Mouse (Mus musculus) adrenal gland, postnatal 25 days (tissue): Measurements from ENCODE around the gene Mybpc2. TPM values are rescaled to one million over a fixed set of nuclear protein-coding genes. Genes with fewer than 3 reads are reported as not detected.

Experiments used
- DNase-seq: peaks from one replicate; pipeline ENCODE4 v3.0.0; 2021; ENCODE audit warnings: mixed read lengths
- long read RNA-seq: library from polyadenylated mRNA; stranded (forward); transcript quantifications from one replicate; pipeline ENCODE4 v2.0.0, GENCODE M21; 2021
- total RNA-seq: library from RNA; stranded (reverse); gene quantifications from 2 replicates; pipeline ENCODE4 v1.2.3, GENCODE M21; 2021

Gene Mybpc2
- total RNA-seq = not detected in 2 replicates
- long read RNA-seq = 0 reads

DNA sequence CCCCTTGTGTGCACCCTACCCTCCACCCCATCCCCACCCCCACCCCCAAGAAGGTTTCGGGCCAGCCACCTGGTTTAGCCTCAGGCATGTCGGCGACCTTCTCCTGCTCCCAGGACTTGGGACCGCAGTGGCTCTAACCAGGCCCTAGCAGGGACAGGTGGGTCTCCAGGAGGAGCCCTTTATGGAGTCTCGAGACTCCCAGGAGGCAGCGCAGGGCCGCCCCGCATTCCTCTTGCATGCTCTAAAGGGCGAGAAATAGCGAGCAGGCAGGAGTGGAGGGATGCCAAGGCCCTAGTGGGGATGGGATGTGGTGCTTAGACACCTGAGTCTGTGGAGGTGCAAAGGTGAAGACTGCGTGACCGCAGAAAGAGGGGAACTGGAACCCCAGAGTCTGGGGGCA is at the start of gene Mybpc2:
Gene Mybpc2 (minus strand): TSS at position 155 of the 400 bp plus-strand sequence.
- no peak for DNase-seq

GRCm38 (mm10) chr7:44572956-44573484 is 48.6 kb upstream of the Mybpc2 start:
- DNase-seq = no peak

DNA sequence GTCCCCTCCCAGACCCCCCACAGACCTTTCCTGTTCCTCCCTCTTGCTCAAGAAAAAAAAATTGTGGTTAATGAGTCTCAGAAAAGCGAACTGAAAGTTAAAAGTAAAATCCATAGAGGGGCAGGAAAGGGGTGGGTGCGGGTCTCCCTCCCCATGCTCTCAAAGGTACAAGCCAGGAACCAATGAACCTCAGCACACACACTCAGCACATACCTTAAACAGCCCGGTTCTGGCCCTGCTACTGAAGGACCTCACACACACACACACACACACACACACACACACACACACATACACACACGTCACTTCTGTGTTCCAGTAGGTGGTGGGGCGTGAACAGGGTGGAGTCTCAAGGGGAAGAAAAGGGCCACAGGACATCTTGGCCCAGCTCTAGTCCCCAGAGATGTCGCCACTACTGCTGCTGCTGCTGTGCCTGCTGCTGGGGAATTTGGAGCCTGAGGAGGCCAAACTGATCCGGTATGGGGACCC is 47.8 kb upstream of the Mybpc2 start, which contains the start of gene Napsa:
Gene Napsa (plus strand): TSS at position 168 of the 489 bp plus-strand sequence.
- no peak for DNase-seq

DNA sequence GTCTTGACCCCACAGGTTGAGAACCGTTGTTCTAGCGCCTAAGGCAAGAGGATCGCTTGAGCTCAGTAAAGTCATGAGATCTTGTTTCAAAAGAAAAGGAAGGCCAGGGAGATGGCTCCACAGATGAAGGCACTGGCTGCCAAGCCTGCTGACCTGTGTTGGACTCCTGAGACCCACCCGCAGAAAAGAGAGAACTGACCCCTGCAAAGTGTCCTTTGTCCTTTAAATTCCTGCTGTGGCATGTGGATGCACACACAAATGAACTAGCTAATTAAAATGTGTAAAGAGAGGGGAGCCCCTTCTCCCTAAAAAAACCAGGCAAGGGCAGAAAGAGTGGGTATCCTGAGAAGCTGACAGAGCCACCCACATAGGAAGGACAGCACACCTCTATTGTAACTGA is 47.4 kb upstream of the Mybpc2 start:
- no peak for DNase-seq

- no peak for DNase-seq
Observed at GRCm38 (mm10) chr7:44570989-44571388, 46.5 kb upstream of the Mybpc2 start.

- DNase-seq = no peak
Observed at GRCm38 (mm10) chr7:44568803-44569202, 44.3 kb upstream of the Mybpc2 start.

DNA sequence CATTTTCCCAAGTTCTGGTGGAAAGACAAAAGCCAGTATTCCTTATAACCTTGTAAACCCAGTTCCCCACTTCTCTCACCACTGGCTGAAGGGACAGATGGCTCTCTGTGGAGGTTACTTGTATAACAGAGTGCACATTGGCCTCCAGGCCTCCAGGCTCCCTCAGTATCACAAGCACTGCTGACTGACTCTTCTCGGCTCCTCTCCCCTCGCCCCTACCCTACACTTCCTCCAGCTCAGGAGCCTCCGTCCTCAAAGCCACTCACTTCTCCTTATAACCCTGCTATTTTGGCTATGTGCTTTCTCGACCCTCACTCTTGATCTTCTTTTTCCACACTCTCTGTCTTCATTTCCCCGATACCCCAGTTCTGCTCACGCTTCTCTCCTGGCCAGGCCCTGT is 41.0 kb upstream of the Mybpc2 start:
- no peak for DNase-seq

DNA sequence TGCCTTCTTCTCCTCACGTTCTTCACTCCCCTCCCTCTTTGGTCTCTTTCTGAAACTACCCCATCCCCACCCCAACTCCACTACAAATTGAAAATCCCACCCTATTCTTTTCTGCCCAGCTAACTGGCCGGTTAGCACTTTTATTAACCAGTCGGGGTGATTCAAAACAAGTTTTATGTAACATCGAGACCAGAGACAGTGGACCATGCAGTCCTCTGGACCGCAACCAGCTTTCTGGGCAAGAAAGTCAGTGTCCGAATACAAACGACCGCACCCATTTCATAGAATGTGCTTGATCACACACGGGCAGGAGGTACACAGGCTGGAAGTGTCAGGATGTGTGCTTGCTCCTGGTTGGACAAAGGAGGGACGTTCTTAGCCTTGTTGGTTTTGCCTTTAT is 40.0 kb upstream of the Mybpc2 start:
- DNase-seq = no peak

DNA sequence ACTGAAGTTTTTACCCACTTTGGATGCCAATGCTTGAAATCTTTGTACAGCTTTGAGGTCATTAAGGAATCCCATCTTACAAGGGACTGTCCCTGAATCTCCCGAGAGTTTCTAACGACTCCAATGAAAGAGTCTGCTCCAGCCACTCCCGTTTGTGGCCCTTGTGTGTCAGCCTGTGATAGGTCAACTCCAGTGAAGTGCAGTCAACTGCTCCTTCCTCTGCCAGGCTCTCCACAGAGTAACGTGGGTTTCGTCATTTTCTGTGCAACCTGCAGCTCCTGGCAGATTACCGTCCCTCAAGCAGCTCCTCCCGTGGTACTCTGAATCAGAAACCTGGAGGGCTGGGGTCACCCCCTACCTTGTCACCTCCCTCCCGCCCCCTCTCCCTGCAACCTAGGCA is 38.8 kb upstream of the Mybpc2 start:
- DNase-seq = no peak

GRCm38 (mm10) chr7:44560435-44561400 is 36.3 kb upstream of the Mybpc2 start:
- DNase-seq = peak; percentile 74

GRCm38 (mm10) chr7:44557629-44558028 is 33.2 kb upstream of the Mybpc2 start:
- no peak for DNase-seq

DNA sequence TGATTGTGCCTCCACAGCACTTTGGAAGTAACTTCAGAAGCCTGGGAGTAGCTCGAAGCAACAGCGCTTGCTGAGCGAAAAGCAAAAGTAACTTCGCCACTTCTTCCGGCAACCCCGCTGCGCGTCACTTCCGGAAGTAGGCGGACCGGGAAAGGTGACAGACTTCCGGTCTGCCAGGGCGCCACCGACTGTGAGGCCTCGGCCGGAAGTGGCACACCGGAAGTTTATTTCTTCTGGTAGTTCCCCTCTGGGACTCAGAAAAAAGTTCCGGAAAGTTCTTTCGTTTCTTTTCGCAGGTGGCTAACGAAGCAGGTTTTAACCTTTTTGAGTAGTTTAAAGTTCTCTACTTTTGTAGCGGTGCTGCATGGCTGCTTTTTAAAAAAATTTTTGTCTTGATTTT is 29.4 kb upstream of the Mybpc2 start, which contains the start of gene Nr1h2:
Gene Nr1h2 (minus strand): TSS at position 126 of the 400 bp plus-strand sequence.
- DNase-seq = peak; percentile 95

DNA sequence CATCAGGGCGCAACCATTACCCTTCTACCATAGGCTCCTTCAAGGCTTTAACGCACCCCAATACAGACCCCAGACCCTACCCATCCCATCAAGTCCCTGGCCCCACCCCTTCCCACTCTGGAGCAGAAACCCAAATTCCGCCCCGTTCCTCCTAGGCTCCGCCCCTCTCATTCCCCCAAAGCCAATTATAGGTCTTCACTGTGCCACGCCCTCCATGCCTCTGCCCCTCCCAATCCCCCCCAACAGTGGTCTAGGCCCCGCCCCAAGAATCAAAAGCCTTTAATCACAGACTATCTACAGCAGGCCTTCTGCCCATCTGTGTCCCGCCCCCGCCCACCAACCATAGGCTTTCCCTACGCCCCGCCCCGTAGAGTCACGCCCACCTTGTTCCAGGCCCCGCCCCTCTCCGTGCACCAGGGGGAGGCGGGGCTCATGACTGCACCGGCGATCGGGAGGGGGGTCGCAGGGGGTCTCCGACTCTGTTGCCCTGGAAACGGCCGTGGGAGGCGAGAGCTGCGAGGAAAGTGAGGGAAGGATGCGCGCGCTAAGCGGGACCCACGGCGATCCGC is 28.8 kb upstream of the Mybpc2 start:
- DNase-seq = peak; percentile 85

- no peak for DNase-seq
Observed at GRCm38 (mm10) chr7:44552141-44552908, 27.9 kb upstream of the Mybpc2 start.

DNA sequence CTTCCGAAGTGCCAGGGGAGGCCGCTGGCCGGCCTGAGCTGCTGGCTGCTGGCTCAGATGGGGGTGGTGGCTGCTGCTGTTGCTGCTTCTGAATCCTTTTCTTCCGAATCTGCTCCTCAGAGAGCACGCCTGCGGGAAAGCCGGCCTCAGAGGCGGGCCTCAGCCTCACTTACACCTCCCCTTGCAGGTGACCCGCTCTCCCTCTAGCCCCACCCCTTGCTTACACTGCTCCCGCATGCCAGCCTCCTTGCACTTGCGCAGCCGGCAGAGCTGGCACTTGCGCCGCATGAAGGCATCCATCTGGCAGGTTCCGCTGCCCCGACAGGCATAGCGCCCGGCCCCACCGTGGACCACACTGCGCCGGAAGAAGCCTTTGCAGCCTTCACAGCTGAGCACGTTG is 27.3 kb upstream of the Mybpc2 start:
- DNase-seq = no peak

GRCm38 (mm10) chr7:44551301-44551700 is 26.8 kb upstream of the Mybpc2 start:
- no peak for DNase-seq

- DNase-seq = no peak
Observed at GRCm38 (mm10) chr7:44550409-44550678, 25.9 kb upstream of the Mybpc2 start.

GRCm38 (mm10) chr7:44549621-44550408 is 25.4 kb upstream of the Mybpc2 start:
- no peak for DNase-seq

DNA sequence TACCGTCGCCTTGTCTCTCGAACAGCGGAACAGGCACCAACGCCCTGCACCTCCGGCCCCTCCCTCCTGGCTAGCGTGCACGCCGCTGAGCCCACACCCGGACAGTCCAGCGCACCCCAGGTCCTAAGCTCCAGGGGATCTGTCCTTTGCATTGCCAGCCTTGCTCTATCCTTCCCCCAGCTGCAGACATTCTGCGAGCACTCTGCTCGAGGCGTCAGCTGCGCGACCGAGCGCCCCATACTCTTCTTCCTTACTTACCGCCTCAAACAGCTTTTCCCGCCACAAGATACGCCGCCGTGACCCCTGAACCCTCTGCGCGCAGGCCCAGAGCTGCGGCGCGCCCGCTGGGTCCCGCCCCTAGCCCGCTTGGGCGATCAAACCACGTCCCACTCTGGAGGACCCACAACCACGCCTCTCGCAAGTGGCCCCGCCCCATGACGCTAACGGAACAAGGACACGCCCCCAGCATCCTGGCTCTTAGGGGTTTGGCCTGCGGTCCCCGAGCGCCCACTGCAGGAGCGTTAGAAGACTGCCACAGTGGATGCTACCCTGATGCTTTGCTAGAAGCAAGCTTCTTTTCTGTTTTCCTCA is 24.1 kb upstream of the Mybpc2 start, which contains the start of gene Pold1:
Gene Pold1 (minus strand): TSS at position 353 of the 591 bp plus-strand sequence.
- peak; percentile 99 for DNase-seq

- no peak for DNase-seq
Observed at GRCm38 (mm10) chr7:44547725-44548124, 23.3 kb upstream of the Mybpc2 start.

GRCm38 (mm10) chr7:44547041-44547440 is 22.6 kb upstream of the Mybpc2 start:
- DNase-seq = no peak
